Mouse (Mus musculus): ENCODE measurements around the gene H2-Oa. TPM values are rescaled to one million over a fixed set of nuclear protein-coding genes. Genes with fewer than 3 reads are reported as not detected.
"Not testable (repeated sequence)": the region's sequence is repeated elsewhere in the genome, so short reads cannot be mapped to it uniquely, and the experiment has no call there.

The H2-Oa gene
- polyA plus RNA-seq, 1 experiment from 2014 or later = 3.1 TPM

DNA sequence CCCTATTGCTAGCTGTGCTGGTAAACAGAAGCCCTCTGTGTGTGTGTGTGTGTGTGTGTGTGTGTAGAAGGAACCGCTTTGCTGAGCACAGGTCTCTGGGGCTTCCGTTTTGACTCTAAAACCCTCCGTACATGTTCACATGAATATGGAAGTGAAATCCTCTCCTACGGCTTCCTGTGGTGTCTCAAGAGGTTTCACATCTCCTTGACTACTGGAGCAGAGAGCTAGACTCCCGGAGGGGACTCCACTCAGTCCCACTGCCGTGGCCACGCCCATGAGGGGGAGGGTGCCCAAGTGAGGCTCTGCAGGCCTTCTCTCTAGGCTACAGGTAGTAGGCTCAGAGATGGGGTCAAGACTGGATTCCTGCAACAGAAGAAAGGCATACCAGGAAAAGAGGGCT lies 50.9 kb downstream of the H2-Oa start, which contains the start of gene H2-DMb2:
TSS of gene H2-DMb2 (plus strand) at position 275 of the 400 bp plus-strand sequence.
- Histone ChIP-seq H3K9me3 (replicated peaks; ENCODE audit: control insufficient read depth, low read length) (no peaks in the 10 kb centered on the region), H3K9ac (ENCODE audit: low read length) (no peak within 1 kb of the TSS), H3K4me1 (ENCODE audit: control insufficient read depth, insufficient read depth, low read length) (peaks cover 9% of the 10 kb centered on the region), H3K4me2 (ENCODE audit: low read depth, low read length) (no peak within 1 kb of the TSS), H3K4me3 (ENCODE audit: low read length) (no peak within 1 kb of the TSS), H3K36me3 (ENCODE audit: control insufficient read depth, insufficient read depth) (no peaks in the 10 kb centered on the region), H3K27me3 (ENCODE audit: control insufficient read depth, insufficient read depth, low read length) (peaks cover 22% of the 10 kb centered on the region), H3K27ac (ENCODE audit: low read length) (peak within 1 kb of the TSS; percentile 61; the same call in 1 of the 2 replicates)
- ATAC-seq (replicated peaks; ENCODE audit: extremely low read depth, insufficient read depth, low FRiP score) = peak; percentile 50
- 34% methylated on average over 7 of the region's 7 CpGs for WGBS

DNA sequence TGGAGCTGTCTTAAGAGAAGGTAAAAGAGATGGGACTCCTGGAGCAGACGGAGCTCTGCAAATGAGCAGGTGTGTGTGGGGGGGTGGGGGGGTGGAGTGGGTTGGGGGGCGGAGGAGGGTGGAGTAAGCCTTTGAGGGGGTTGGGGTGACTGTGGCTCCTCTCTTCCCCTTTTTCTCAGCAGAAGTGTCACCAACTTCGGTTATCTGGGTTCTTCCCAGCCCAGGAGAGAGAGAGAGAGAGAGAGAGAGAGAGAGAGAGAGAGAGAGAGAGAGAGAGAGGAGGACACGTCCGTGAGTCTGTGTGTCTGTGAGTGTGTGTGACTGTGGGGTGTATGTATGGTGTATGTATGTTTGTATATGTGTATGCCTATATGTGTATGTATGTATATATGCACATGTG lies 51.3 kb downstream of the H2-Oa start:
- peaks cover 18% of the 10 kb centered on the region for H3K27me3 ChIP-seq (ENCODE audit: control insufficient read depth, insufficient read depth, low read length)
- H3K27ac ChIP-seq (ENCODE audit: low read length) = no peak overlapping the region
- ATAC-seq (replicated peaks; ENCODE audit: extremely low read depth, insufficient read depth, low FRiP score) = no peak
- no peak overlapping the region for H3K4me2 ChIP-seq (ENCODE audit: low read depth, low read length)
- H3K36me3 ChIP-seq (ENCODE audit: control insufficient read depth, insufficient read depth) = no peaks in the 10 kb centered on the region
- H3K9me3 ChIP-seq (replicated peaks; ENCODE audit: control insufficient read depth, low read length) = no peaks in the 10 kb centered on the region
- H3K9ac ChIP-seq (ENCODE audit: low read length) = no peak overlapping the region
- WGBS = 51% methylated on average over 5 of the region's 5 CpGs
- peaks cover 9% of the 10 kb centered on the region for H3K4me1 ChIP-seq (ENCODE audit: control insufficient read depth, insufficient read depth, low read length)
- no peak overlapping the region for H3K4me3 ChIP-seq (ENCODE audit: low read length)

DNA sequence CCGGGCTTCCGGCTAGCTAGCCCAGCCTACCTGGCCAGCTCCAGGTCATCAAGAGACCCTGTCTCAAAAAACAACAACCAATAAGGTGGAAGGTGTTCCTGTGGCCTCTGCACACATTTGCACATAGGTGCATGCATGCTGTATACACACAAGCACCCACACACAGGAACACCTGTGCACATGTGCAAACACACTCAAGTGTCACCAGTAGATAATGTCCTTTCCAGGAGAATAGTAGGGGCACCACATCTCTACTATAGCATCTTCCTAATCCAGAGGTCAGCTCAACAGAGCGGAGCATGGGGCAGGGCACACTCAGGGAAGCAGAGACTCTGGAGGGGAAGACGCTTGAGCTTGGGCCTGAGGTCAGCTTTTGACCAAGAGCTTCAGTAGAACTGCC lies 52.1 kb downstream of the H2-Oa start:
- H3K36me3 ChIP-seq (ENCODE audit: control insufficient read depth, insufficient read depth); ATAC-seq (replicated peaks; ENCODE audit: extremely low read depth, insufficient read depth, low FRiP score); H3K4me3 ChIP-seq (ENCODE audit: low read length); H3K9ac ChIP-seq (ENCODE audit: low read length); H3K9me3 ChIP-seq (replicated peaks; ENCODE audit: control insufficient read depth, low read length); H3K4me2 ChIP-seq (ENCODE audit: low read depth, low read length); H3K4me1 ChIP-seq (ENCODE audit: control insufficient read depth, insufficient read depth, low read length); H3K27ac ChIP-seq (ENCODE audit: low read length): not testable (repeated sequence)
- peaks cover 14% of the 10 kb centered on the region for H3K27me3 ChIP-seq (ENCODE audit: control insufficient read depth, insufficient read depth, low read length)
- 88% methylated on average over 4 of the region's 4 CpGs for WGBS

Other genes starting within 250 kb of the H2-Oa start
- 37.6 and 41.9 TPM in 2 replicates for gene Cd320, start 249.2 kb upstream of the H2-Oa start, polyA plus RNA-seq (2015; fragmentation: Nextera tagmentation; extraction: Ambion mirVana)
- not detected in 2 replicates for gene Gm7029, start 218.5 kb upstream of the H2-Oa start, polyA plus RNA-seq (2015; fragmentation: Nextera tagmentation; extraction: Ambion mirVana)
- gene Kifc1, start 201.7 kb upstream of the H2-Oa start, polyA plus RNA-seq (2015; fragmentation: Nextera tagmentation; extraction: Ambion mirVana) = 7.8 and 8.3 TPM in 2 replicates
- gene Platr17, start 187.2 kb upstream of the H2-Oa start, polyA plus RNA-seq (2015; fragmentation: Nextera tagmentation; extraction: Ambion mirVana) = 0.30 TPM in 1 of 2 replicates, not detected in the other
- 34.8 and 39.4 TPM in 2 replicates for gene Daxx, start 182.9 kb upstream of the H2-Oa start, polyA plus RNA-seq (2015; fragmentation: Nextera tagmentation; extraction: Ambion mirVana)
- gene Tapbp, start 176.4 kb upstream of the H2-Oa start, polyA plus RNA-seq (2015; fragmentation: Nextera tagmentation; extraction: Ambion mirVana) = 56.1 and 64.3 TPM in 2 replicates
- 12.8 and 14.0 TPM in 2 replicates for gene Zbtb22, start 176.4 kb upstream of the H2-Oa start, polyA plus RNA-seq (2015; fragmentation: Nextera tagmentation; extraction: Ambion mirVana)
- gene Rgl2, start 162.8 kb upstream of the H2-Oa start, polyA plus RNA-seq (2015; fragmentation: Nextera tagmentation; extraction: Ambion mirVana) = 40.8 and 42.9 TPM in 2 replicates
- gene Pfdn6, start 152.0 kb upstream of the H2-Oa start, polyA plus RNA-seq (2015; fragmentation: Nextera tagmentation; extraction: Ambion mirVana) = 125 and 133 TPM in 2 replicates
- 19.3 and 20.5 TPM in 2 replicates for gene Wdr46, start 151.7 kb upstream of the H2-Oa start, polyA plus RNA-seq (2015; fragmentation: Nextera tagmentation; extraction: Ambion mirVana)
- 5.7 and 5.8 TPM in 2 replicates for gene B3galt4, start 140.9 kb upstream of the H2-Oa start, polyA plus RNA-seq (2015; fragmentation: Nextera tagmentation; extraction: Ambion mirVana)
- 39.7 and 42.5 TPM in 2 replicates for gene Vps52, start 136.5 kb upstream of the H2-Oa start, polyA plus RNA-seq (2015; fragmentation: Nextera tagmentation; extraction: Ambion mirVana)
- 873 and 901 TPM in 2 replicates for gene Rps18, start 136.3 kb upstream of the H2-Oa start, polyA plus RNA-seq (2015; fragmentation: Nextera tagmentation; extraction: Ambion mirVana)
- 66.0 and 100 TPM in 2 replicates for gene H2-K1, start 92.0 kb upstream of the H2-Oa start, polyA plus RNA-seq (2015; fragmentation: Nextera tagmentation; extraction: Ambion mirVana)
- gene Ring1, start 67.7 kb upstream of the H2-Oa start, polyA plus RNA-seq (2015; fragmentation: Nextera tagmentation; extraction: Ambion mirVana) = 13.0 and 13.7 TPM in 2 replicates
- 53.0 and 59.1 TPM in 2 replicates for gene H2-Ke6, start 64.3 kb upstream of the H2-Oa start, polyA plus RNA-seq (2015; fragmentation: Nextera tagmentation; extraction: Ambion mirVana)
- 108 and 119 TPM in 2 replicates for gene Slc39a7, start 60.7 kb upstream of the H2-Oa start, polyA plus RNA-seq (2015; fragmentation: Nextera tagmentation; extraction: Ambion mirVana)
- 33.7 and 34.5 TPM in 2 replicates for gene Rxrb, start 60.5 kb upstream of the H2-Oa start, polyA plus RNA-seq (2015; fragmentation: Nextera tagmentation; extraction: Ambion mirVana)
- 1.1 and 1.2 TPM in 2 replicates for gene Col11a2, start 52.9 kb upstream of the H2-Oa start, polyA plus RNA-seq (2015; fragmentation: Nextera tagmentation; extraction: Ambion mirVana)
- 10.9 and 13.8 TPM in 2 replicates for gene H2-DMa, start 27.2 kb downstream of the H2-Oa start, polyA plus RNA-seq (2015; fragmentation: Nextera tagmentation; extraction: Ambion mirVana)
- gene Brd2, start 30.3 kb downstream of the H2-Oa start, polyA plus RNA-seq (2015; fragmentation: Nextera tagmentation; extraction: Ambion mirVana) = 69.4 and 71.9 TPM in 2 replicates
- 2.5 and 6.1 TPM in 2 replicates for gene H2-DMb2, start 51.0 kb downstream of the H2-Oa start, polyA plus RNA-seq (2015; fragmentation: Nextera tagmentation; extraction: Ambion mirVana)
- 2.3 and 4.0 TPM in 2 replicates for gene H2-DMb1, start 60.7 kb downstream of the H2-Oa start, polyA plus RNA-seq (2015; fragmentation: Nextera tagmentation; extraction: Ambion mirVana)
- gene Tap1, start 95.2 kb downstream of the H2-Oa start, polyA plus RNA-seq (2015; fragmentation: Nextera tagmentation; extraction: Ambion mirVana) = 5.7 and 11.1 TPM in 2 replicates
- gene Psmb9, start 95.4 kb downstream of the H2-Oa start, polyA plus RNA-seq (2015; fragmentation: Nextera tagmentation; extraction: Ambion mirVana) = 15.0 and 32.2 TPM in 2 replicates
- gene Psmb8, start 105.4 kb downstream of the H2-Oa start, polyA plus RNA-seq (2015; fragmentation: Nextera tagmentation; extraction: Ambion mirVana) = 31.8 and 87.6 TPM in 2 replicates
- gene Tap2, start 111.2 kb downstream of the H2-Oa start, polyA plus RNA-seq (2015; fragmentation: Nextera tagmentation; extraction: Ambion mirVana) = 10.9 and 21.4 TPM in 2 replicates
- 0.17 and 0.24 TPM in 2 replicates for gene H2-Ob, start 146.6 kb downstream of the H2-Oa start, polyA plus RNA-seq (2015; fragmentation: Nextera tagmentation; extraction: Ambion mirVana)
- 79.1 and 172 TPM in 2 replicates for gene H2-Ab1, start 165.3 kb downstream of the H2-Oa start, polyA plus RNA-seq (2015; fragmentation: Nextera tagmentation; extraction: Ambion mirVana)
- gene H2-Aa, start 195.5 kb downstream of the H2-Oa start, polyA plus RNA-seq (2015; fragmentation: Nextera tagmentation; extraction: Ambion mirVana) = 35.2 and 72.7 TPM in 2 replicates
- gene H2-Eb1, start 213.5 kb downstream of the H2-Oa start, polyA plus RNA-seq (2015; fragmentation: Nextera tagmentation; extraction: Ambion mirVana) = 20.8 and 54.0 TPM in 2 replicates
- 0.11 and 0.42 TPM in 2 replicates for gene H2-Eb2, start 233.3 kb downstream of the H2-Oa start, polyA plus RNA-seq (2015; fragmentation: Nextera tagmentation; extraction: Ambion mirVana)

All from heart, embryonic 16.5 days (tissue).